Mouse (Mus musculus) ES-Bruce4 (cell line): Measurements from ENCODE around the gene Hsh2d.

ENCODE experiments used
- CTCF ChIP-seq: IDR thresholded peaks from one replicate; pipeline ENCODE4 v1.8.1; 2011; ENCODE audit warnings: low read depth, low read length
- EP300 ChIP-seq: IDR thresholded peaks from 2 replicates; pipeline ENCODE4 v1.6.1; 2011; ENCODE audit warnings: low read depth, low read length; ENCODE audit not compliant: insufficient read depth

DNA sequence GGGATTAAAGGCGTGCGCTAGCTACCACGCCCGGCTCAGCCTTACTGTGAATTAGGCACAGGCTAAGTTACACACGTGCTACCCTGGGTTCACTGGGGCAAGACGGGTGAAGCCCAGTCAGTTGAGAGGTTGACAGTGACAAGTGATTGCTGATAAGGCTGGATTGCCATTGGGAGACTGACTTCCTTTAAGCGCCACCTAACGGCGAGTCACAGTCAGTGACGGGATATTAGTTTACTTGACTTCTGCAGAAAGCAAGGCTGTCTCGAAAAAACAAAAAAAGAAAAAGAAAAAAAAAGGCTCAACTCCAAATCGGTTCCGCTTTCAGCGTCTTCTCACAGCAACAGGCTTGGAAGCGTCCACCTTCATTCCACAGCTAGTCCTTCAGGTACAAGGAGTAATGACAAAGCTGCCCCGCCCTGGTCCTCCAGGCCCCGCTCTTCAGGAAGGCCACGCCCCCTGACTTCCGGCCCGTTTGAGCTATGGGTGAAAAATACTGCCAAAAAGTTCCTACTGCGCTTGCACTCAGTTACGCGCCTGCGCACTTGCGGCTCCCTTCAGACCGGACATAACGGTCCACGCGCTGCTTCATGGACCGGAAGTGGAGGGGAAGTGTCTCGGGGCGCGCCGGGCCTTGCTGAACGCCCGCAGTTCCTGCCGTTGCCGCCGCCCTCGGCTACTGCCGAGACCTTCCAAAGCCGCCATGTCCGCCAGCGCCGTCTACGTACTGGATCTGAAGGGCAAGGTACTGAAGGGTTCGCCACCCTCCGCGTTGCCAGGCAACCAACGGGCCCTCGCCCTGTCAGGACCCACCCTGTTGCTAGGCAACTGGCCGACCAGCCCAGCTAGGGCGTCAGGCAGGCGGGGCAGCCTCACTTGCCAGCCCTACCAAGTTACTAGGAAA is 50.3 kb downstream of the Hsh2d start, which contains the start of gene Ap1m1:
- TF ChIP-seq CTCF = peak; percentile 50
- 0 out of 2 replicates have a peak, but pooled peaks have one; percentile 44 for TF ChIP-seq EP300
